Mouse (Mus musculus): ENCODE measurements around the gene Foxn1. TPM values are rescaled to one million over a fixed set of nuclear protein-coding genes. Genes with fewer than 3 reads are reported as not detected.

The Foxn1 gene
- polyA plus RNA-seq (2012; ENCODE audit: insufficient read depth, insufficient read length, missing spikeins) = not detected in 2 replicates

GRCm38 (mm10) chr11:78386508-78387043 lies at the start of gene Foxn1:
TSS of gene Foxn1 (minus strand) at chr11:78386558.
- Histone ChIP-seq H3K4me3 (ENCODE audit: insufficient read depth, low read depth, low read length) (no peak within 1 kb of the TSS), H3K27ac (replicated peaks; ENCODE audit: low read depth, low read length) (no peak within 1 kb of the TSS), H3K4me1 (ENCODE audit: control insufficient read depth, insufficient read depth, insufficient read length, low read length) (no peaks in the 10 kb centered on the region)

- no peak overlapping the region for H3K4me3 ChIP-seq (ENCODE audit: insufficient read depth, low read depth, low read length)
- H3K27ac ChIP-seq (replicated peaks; ENCODE audit: low read depth, low read length) = no peak overlapping the region
- H3K4me1 ChIP-seq (ENCODE audit: control insufficient read depth, insufficient read depth, insufficient read length, low read length) = peaks cover 8% of the 10 kb centered on the region
These were observed 49.5 kb upstream of the Foxn1 start for GRCm38 (mm10) chr11:78435776-78436349.

- no peak overlapping the region for H3K27ac ChIP-seq (replicated peaks; ENCODE audit: low read depth, low read length)
- H3K4me3 ChIP-seq (ENCODE audit: insufficient read depth, low read depth, low read length) = no peak overlapping the region
- H3K4me1 ChIP-seq (ENCODE audit: control insufficient read depth, insufficient read depth, insufficient read length, low read length) = peaks cover 8% of the 10 kb centered on the region
These were observed 47.7 kb upstream of the Foxn1 start for GRCm38 (mm10) chr11:78434052-78434451.

GRCm38 (mm10) chr11:78431176-78431575 lies 44.8 kb upstream of the Foxn1 start:
- Histone ChIP-seq H3K4me3 (ENCODE audit: insufficient read depth, low read depth, low read length) (no peak overlapping the region), H3K4me1 (ENCODE audit: control insufficient read depth, insufficient read depth, insufficient read length, low read length) (peaks cover 8% of the 10 kb centered on the region), H3K27ac (replicated peaks; ENCODE audit: low read depth, low read length) (no peak overlapping the region)

DNA sequence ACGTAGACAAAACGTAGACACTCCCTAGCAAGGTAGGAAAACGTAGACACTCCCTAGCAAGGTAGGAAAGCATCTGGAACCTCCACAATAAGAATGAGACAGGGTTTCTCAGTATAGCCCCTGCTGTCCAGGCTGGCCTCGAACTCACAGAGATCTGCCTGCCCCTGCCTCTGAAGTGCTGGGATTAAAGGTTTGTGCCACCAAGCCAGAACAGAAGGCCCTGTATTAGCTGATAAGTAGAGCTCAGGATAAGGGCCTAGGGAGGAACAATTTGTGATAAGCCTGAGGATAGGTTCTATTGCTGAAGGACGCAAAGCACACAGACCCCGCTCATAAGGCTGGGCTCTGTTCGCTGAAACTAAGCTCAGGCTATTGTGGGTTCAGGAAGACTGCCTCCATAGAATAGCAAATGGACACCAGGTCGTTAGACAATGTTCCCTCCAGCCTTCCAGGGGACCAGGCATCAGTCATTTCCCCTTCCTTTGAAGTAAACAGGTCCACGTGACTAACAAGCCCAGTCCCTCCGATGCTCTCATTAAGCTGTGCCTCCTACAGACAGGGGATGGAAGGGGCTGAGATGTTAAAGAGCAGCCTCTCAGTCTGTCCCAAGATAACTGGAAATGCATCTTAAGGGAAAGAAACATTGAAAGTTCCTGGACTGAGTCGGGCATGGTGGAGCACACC lies 44.0 kb upstream of the Foxn1 start:
- Histone ChIP-seq H3K4me3 (ENCODE audit: insufficient read depth, low read depth, low read length) (no peak overlapping the region), H3K27ac (replicated peaks; ENCODE audit: low read depth, low read length) (no peak overlapping the region), H3K4me1 (ENCODE audit: control insufficient read depth, insufficient read depth, insufficient read length, low read length) (peaks cover 3% of the 10 kb centered on the region; the same call in 1 of the 2 replicates)

DNA sequence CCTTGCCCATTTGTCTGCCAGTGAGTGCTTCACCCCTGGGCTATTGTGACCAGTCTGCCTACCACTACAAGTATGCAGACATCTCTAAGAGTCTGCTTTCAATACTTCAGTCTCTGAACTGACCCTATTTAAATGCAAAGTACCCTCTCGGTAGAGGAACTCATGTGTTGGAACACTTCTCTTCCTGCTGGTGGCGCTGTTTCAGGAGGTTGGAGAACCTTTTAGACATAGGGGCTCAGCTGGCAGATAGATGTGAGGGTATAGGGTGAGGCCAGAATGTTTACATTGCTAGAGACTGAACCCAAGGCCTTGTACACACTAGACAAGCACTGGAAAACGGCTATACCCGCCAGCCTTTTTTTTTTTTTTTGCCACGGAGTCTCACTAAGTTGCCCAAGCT lies 42.0 kb upstream of the Foxn1 start:
- no peak overlapping the region for H3K4me3 ChIP-seq (ENCODE audit: insufficient read depth, low read depth, low read length)
- peaks cover 3% of the 10 kb centered on the region; the same call in 1 of the 2 replicates for H3K4me1 ChIP-seq (ENCODE audit: control insufficient read depth, insufficient read depth, insufficient read length, low read length)
- no peak overlapping the region for H3K27ac ChIP-seq (replicated peaks; ENCODE audit: low read depth, low read length)

GRCm38 (mm10) chr11:78427655-78428054 lies 41.3 kb upstream of the Foxn1 start:
- no peak overlapping the region for H3K4me3 ChIP-seq (ENCODE audit: insufficient read depth, low read depth, low read length)
- no peak overlapping the region for H3K27ac ChIP-seq (replicated peaks; ENCODE audit: low read depth, low read length)
- peaks cover 3% of the 10 kb centered on the region; the same call in 1 of the 2 replicates for H3K4me1 ChIP-seq (ENCODE audit: control insufficient read depth, insufficient read depth, insufficient read length, low read length)

- Histone ChIP-seq H3K4me3 (ENCODE audit: insufficient read depth, low read depth, low read length) (no peak overlapping the region), H3K27ac (replicated peaks; ENCODE audit: low read depth, low read length) (no peak overlapping the region), H3K4me1 (ENCODE audit: control insufficient read depth, insufficient read depth, insufficient read length, low read length) (no peaks in the 10 kb centered on the region)
These were observed 39.2 kb upstream of the Foxn1 start for GRCm38 (mm10) chr11:78425572-78425971.

DNA sequence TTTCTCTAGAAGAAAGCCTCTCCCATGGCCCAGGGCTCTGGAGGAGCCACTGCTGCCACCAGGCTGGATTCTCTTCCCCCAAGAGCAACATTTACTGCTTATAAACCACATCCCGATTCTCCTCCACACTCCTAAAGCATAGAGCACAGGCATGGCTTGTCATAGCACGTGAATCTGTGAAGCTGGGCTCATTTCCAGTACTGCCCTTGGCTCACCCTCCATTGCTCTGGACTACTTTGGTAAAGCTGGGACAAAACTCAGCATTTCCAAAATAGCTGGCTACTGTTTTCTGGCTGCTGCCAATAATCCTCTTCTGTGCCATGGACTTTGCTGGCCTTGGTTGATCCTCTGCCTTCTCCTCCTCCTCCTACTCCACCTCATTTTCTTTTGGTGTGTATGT lies 38.0 kb upstream of the Foxn1 start:
- Histone ChIP-seq H3K27ac (replicated peaks; ENCODE audit: low read depth, low read length) (no peak overlapping the region), H3K4me1 (ENCODE audit: control insufficient read depth, insufficient read depth, insufficient read length, low read length) (no peaks in the 10 kb centered on the region), H3K4me3 (ENCODE audit: insufficient read depth, low read depth, low read length) (no peak overlapping the region)

DNA sequence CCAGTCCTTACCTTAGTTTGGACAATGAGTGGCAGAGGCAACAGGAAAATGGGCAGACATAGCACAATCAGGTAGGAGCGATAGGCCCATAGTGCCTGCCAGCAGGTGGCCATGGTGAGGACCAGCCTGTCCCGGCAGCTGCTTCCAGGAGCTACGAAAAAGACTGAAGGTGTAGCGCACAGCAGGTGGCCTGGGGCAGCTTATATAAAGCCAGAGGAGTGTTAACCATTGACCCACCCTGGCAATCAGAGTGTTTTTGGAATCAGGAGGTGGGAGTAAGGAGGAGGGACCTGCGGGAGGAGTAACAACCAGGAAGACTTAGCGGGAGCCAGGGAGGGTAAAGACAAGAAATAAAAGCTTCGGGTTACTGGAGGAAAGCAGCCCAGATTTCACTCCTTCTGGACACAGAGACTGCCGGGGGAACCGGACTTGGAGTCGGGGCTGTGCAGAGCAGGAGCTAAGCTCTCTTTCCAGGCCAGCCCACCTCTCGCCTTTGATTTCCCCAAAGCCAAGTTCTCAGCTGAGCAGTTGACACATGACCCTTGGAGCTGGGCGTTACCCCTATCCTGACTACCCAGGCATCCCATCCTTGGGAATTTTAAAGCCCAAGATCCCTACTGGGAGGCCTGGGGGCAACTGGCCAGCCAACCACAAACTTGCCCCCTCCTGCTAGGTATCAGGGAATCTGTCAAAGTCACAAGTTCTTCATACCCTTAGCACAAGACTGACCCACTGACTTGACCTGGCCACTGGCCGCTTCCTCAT lies 35.9 kb upstream of the Foxn1 start, which contains the start of gene Slc13a2:
Slc13a2 (minus strand) TSS at position 163 of the 765 bp plus-strand sequence.
- H3K4me1 ChIP-seq (ENCODE audit: control insufficient read depth, insufficient read depth, insufficient read length, low read length) = no peaks in the 10 kb centered on the region
- no peak within 1 kb of the TSS for H3K4me3 ChIP-seq (ENCODE audit: insufficient read depth, low read depth, low read length)
- no peak within 1 kb of the TSS for H3K27ac ChIP-seq (replicated peaks; ENCODE audit: low read depth, low read length)

GRCm38 (mm10) chr11:78421201-78422009 lies 35.0 kb upstream of the Foxn1 start:
- Histone ChIP-seq H3K4me1 (ENCODE audit: control insufficient read depth, insufficient read depth, insufficient read length, low read length) (no peaks in the 10 kb centered on the region), H3K4me3 (ENCODE audit: insufficient read depth, low read depth, low read length) (no peak overlapping the region), H3K27ac (replicated peaks; ENCODE audit: low read depth, low read length) (no peak overlapping the region)

DNA sequence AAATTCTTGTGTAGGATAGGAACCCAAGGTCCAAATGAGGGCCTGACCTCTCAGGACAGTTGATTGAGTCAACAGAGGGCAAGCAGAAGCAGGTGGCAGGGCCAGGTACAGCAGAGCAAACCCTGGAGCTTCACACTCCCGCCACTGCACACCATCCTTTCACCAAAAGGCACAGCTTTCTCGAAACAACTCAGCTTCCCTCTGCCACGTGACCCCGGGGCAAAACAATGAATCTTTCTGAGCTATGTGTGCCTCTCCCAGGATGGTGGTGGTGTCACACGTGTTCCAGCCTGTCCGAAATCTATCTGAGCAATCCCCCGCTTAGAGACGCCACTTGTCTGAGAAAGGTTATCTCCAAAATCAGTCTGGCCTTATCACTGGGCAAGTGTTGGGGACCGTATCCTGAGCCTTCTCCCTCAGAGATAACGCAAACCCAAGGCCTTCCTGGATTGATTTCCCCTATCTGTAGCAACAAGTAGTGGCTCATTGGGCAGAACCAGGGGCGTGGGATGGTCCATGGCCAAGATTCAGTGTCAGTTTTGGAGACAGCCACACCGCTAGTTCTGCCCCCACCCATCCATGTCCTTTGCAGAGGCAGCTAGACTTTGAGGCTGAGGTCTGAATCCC lies 34.0 kb upstream of the Foxn1 start:
- no peaks in the 10 kb centered on the region for H3K4me1 ChIP-seq (ENCODE audit: control insufficient read depth, insufficient read depth, insufficient read length, low read length)
- H3K4me3 ChIP-seq (ENCODE audit: insufficient read depth, low read depth, low read length) = no peak overlapping the region
- no peak overlapping the region for H3K27ac ChIP-seq (replicated peaks; ENCODE audit: low read depth, low read length)

- no peak overlapping the region for H3K27ac ChIP-seq (replicated peaks; ENCODE audit: low read depth, low read length)
- H3K4me3 ChIP-seq (ENCODE audit: insufficient read depth, low read depth, low read length) = no peak overlapping the region
- peaks cover 4% of the 10 kb centered on the region; the same call in 1 of the 2 replicates for H3K4me1 ChIP-seq (ENCODE audit: control insufficient read depth, insufficient read depth, insufficient read length, low read length)
These were observed 30.5 kb upstream of the Foxn1 start for GRCm38 (mm10) chr11:78416854-78417253.

- no peak overlapping the region for H3K27ac ChIP-seq (replicated peaks; ENCODE audit: low read depth, low read length)
- no peak overlapping the region for H3K4me3 ChIP-seq (ENCODE audit: insufficient read depth, low read depth, low read length)
- H3K4me1 ChIP-seq (ENCODE audit: control insufficient read depth, insufficient read depth, insufficient read length, low read length) = peaks cover 4% of the 10 kb centered on the region; the same call in 1 of the 2 replicates
These were observed 26.5 kb upstream of the Foxn1 start for GRCm38 (mm10) chr11:78412861-78413260.
